Mouse (Mus musculus) E14TG2a.4 (cell line): ENCODE measurements around the gene Tnfaip2.

Source experiments
- H3K27me3 ChIP-seq: 2 replicates; pipeline ENCODE4 v1.6.1; 2014; ENCODE audit warnings: low read length, control low read depth; ENCODE audit not compliant: insufficient read depth
- H3K36me3 ChIP-seq: 2 replicates; pipeline ENCODE4 v1.6.1; 2014; ENCODE audit warnings: low read length, control low read depth; ENCODE audit not compliant: insufficient read depth
- H3K4me1 ChIP-seq: replicated peaks from 2 replicates; pipeline ENCODE4 v1.6.1; 2014; ENCODE audit warnings: low read depth, low read length, control low read depth
- H3K4me3 ChIP-seq: replicated peaks from 2 replicates; pipeline ENCODE4 v1.5.1; 2014; ENCODE audit warnings: mild to moderate bottlenecking, low read length
- H3K9me3 ChIP-seq: 2 replicates; pipeline ENCODE4 v1.6.1; 2014; ENCODE audit warnings: low read length, control low read depth
- CTCF ChIP-seq: conservative IDR thresholded peaks from 2 replicates; pipeline ENCODE4 v1.5.1; 2014; ENCODE audit warnings: low read length
- NANOG ChIP-seq: IDR thresholded peaks from 2 replicates; pipeline ENCODE4 v1.6.1; 2014; ENCODE audit warnings: borderline replicate concordance, low read length, mixed read lengths
- POU5F1 ChIP-seq: IDR thresholded peaks from 2 replicates; pipeline ENCODE4 v1.6.1; 2014; ENCODE audit warnings: low read length, borderline replicate concordance

Tnfaip2 gene

DNA sequence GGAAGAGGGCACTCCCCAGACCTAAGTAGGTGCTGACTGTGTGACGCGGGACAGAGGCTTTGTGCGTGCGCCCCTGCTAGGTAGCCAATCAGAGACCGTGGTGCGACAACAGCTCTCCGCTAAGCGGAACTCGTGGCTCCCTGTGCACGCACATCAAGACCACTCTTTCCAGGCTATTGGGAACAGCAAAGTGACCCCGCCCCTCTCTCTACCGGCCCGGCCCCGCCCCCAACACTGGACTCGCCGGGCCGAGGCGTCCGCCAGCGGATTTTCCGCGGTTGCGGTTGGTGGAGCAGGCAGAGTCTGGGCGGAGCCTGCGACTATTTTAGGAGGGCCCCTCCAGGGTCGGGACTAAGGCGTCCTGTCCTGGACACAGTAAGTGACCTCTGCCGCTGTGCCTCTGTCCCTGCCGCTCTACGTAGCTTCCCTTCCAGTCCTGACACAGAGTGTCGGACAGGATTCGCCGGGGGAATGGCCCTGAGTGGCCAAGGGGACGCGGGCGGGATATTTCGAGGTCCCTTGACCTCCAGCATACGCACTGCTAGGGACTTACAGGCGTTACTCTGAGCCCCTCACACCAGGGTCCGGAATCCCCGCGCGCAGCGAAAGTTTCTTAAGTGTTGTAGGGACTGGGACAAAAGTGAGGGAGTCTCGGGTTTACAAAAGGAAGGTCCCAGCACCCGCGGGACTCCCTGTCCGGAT is at the start of gene Tnfaip2:
Gene Tnfaip2 (plus strand): TSS at position 161 of the 702 bp plus-strand sequence.
- peaks cover 46% of the 10 kb centered on the region for H3K4me1 ChIP-seq
- TF ChIP-seq CTCF (no peak), POU5F1 (no peak), NANOG (no peak)

GRCm38 (mm10) chr12:111394008-111394407 is 48.3 kb upstream of the Tnfaip2 start:
- Histone ChIP-seq H3K27me3 (peaks cover 35% of the 10 kb centered on the region), H3K36me3 (no peaks in the 10 kb centered on the region), H3K4me3 (no peak overlapping the region), H3K9me3 (peaks cover 23% of the 10 kb centered on the region), H3K4me1 (peaks cover 9% of the 10 kb centered on the region)
- no peak for TF ChIP-seq NANOG
- no peak for TF ChIP-seq CTCF
- no peak for TF ChIP-seq POU5F1

More for the DNA sequence above, at the start of gene Tnfaip2:
- Histone ChIP-seq H3K36me3 (no peaks in the 10 kb centered on the region), H3K4me3 (peak within 1 kb of the TSS; percentile 72), H3K9me3 (peaks cover 5% of the 10 kb centered on the region), H3K27me3 (peaks cover 94% of the 10 kb centered on the region)

DNA sequence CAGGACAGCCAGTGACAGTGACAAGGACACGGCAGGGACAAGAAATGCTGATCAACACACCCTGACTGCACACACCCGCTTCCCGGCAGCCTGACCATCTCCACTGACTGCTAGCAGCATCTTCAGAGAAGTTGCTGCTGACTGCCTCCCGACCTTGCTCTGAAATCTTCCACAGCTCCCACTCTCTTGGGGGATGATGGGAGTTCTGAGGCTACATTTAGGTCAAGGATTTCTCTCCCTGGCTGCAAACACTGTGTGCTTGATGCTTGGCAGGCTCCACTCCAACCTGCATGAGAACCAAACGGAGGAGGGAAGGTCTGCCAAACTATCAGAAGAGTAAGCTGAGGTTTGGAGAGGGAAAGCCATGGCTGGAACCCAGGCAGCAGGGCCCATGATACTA is 45.3 kb upstream of the Tnfaip2 start:
- no peak for TF ChIP-seq NANOG
- TF ChIP-seq POU5F1 = no peak
- no peak for TF ChIP-seq CTCF
- peaks cover 52% of the 10 kb centered on the region for H3K27me3 ChIP-seq
- peaks cover 18% of the 10 kb centered on the region for H3K4me1 ChIP-seq

DNA sequence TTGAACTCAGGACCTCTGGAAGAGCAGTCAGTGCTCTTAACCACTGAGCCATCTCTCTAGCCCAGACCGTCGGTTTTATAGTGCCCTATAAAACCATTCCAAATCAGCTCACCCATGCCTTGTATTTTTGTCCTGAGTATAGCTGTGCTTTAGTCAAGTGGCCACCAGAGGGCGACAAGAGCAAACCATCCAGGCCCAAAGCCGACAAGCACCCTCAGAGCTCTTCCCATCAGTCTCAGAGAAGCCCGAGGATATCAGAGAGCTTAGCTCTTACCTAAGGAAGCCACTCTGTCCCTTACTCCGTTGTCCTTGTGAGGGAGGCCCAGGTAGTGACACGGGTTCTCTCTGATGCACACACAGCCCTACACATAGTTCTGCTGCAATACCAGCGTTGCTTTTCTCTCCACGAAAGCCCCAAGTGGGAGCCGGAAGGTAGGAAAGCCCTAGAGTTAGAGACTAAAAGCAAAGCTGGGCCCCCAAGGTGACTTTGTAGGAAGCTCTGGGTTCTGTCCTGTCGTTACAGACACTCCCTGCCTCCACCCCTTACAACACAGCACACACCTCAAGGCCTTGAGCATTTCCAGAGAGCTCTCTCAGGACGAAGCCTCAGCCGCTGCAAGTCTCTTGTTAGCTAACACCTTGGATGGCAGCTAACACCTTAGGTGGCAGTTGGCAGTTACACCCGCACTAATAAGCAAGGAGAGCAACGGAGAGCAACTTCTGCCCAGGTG is 40.6 kb upstream of the Tnfaip2 start:
- H3K4me3 ChIP-seq = no peak overlapping the region
- TF ChIP-seq CTCF (peak; percentile 76), POU5F1 (no peak)
- peaks cover 79% of the 10 kb centered on the region for H3K27me3 ChIP-seq
- peaks cover 23% of the 10 kb centered on the region for H3K4me1 ChIP-seq
- no peaks in the 10 kb centered on the region for H3K9me3 ChIP-seq
- H3K36me3 ChIP-seq = no peaks in the 10 kb centered on the region

More for the DNA sequence above, 45.3 kb upstream of the Tnfaip2 start:
- peaks cover 23% of the 10 kb centered on the region for H3K9me3 ChIP-seq
- H3K36me3 ChIP-seq = no peaks in the 10 kb centered on the region
- H3K4me3 ChIP-seq = no peak overlapping the region

GRCm38 (mm10) chr12:111404880-111405279 is 37.4 kb upstream of the Tnfaip2 start:
- Histone ChIP-seq H3K4me1 (peaks cover 29% of the 10 kb centered on the region), H3K36me3 (no peaks in the 10 kb centered on the region), H3K27me3 (peaks cover 84% of the 10 kb centered on the region), H3K9me3 (no peaks in the 10 kb centered on the region), H3K4me3 (no peak overlapping the region)
- TF ChIP-seq NANOG (peak; percentile 78), CTCF (no peak), POU5F1 (no peak)

- no peaks in the 10 kb centered on the region for H3K36me3 ChIP-seq
- H3K4me1 ChIP-seq = peaks cover 28% of the 10 kb centered on the region
- no peaks in the 10 kb centered on the region for H3K9me3 ChIP-seq
- peaks cover 93% of the 10 kb centered on the region for H3K27me3 ChIP-seq
- TF ChIP-seq CTCF = no peak
- TF ChIP-seq NANOG = no peak
- TF ChIP-seq POU5F1 = no peak
- peak within 1 kb of the TSS; percentile 68 for H3K4me3 ChIP-seq
Measured at GRCm38 (mm10) chr12:111406622-111407021, 35.6 kb upstream of the Tnfaip2 start, which contains the start of gene Lbhd2. Gene Lbhd2, plus strand, starts transcription at chr12:111406809.

DNA sequence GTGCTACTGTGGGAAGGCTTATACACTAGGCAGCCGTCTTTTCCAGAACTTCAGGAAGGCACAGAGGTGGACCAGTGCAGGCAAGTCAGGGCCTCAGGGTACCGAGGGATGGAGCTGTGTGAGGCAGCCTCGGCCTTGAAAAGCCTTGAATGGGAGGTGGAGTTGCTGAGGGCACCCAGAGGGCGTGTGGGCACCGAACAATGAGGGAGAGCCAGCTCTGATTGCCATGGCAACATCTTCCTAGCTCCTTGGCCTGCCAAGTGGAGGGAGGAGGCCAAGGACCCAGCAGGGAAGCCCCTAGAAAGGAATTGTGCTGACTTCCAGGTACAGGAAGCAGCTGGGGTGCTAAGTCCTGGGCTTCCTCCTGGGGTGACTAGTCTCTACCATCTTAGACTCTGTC is 32.7 kb upstream of the Tnfaip2 start:
- TF ChIP-seq POU5F1 (no peak), CTCF (no peak), NANOG (no peak)

DNA sequence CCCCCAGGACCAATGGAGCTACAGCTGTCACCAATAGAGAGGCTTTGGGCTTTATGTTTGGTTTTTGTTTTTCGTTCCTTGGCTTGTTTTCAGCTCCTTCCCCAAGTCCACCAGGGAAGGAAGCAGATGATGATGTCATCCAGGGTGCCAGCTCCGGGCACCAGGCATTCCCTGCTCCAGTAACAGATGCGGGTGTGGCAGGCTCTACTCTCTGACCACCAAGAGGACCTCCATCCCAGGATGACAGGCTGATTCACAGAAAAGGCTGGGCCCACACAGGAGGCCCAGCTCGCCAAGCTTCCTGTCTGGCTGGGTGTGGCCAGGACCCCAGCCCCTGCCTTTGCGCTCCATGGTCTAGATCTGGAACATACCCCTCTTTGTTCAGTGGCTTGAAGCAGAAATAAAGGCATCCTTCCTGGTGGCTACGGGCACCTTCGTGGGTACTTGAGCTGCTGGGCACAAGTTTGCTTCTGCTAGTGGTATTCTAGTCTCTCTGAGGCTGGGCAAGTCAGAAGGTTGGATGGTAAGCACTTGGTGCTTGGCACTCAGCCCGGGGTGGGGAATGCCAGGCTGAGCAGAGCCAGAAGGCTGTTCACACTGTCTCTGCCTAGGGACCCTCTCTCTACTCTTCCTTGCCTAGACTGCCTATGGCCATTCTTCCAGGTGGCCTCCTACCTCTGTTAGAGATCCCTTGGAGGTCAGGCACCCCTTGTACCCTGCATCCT is 30.5 kb upstream of the Tnfaip2 start:
- no peak overlapping the region for H3K4me3 ChIP-seq
- peaks cover 94% of the 10 kb centered on the region for H3K27me3 ChIP-seq
- no peaks in the 10 kb centered on the region for H3K36me3 ChIP-seq
- TF ChIP-seq NANOG (no peak), CTCF (no peak), POU5F1 (no peak)
- peaks cover 34% of the 10 kb centered on the region for H3K4me1 ChIP-seq
- H3K9me3 ChIP-seq = no peaks in the 10 kb centered on the region

More for the DNA sequence above, 32.7 kb upstream of the Tnfaip2 start:
- H3K4me1 ChIP-seq = peaks cover 35% of the 10 kb centered on the region
- no peaks in the 10 kb centered on the region for H3K9me3 ChIP-seq
- peaks cover 94% of the 10 kb centered on the region for H3K27me3 ChIP-seq
- no peaks in the 10 kb centered on the region for H3K36me3 ChIP-seq
- H3K4me3 ChIP-seq = no peak overlapping the region
